Mouse (Mus musculus) hindbrain, embryonic 11.5 days (tissue): ENCODE data around the gene Drc1. TPM values are rescaled to one million over a fixed set of nuclear protein-coding genes. Genes with fewer than 3 reads are reported as not detected.
A peak's percentile ranks its signal among the peaks of the same experiment; 100 is the strongest.

Experiments
- ATAC-seq: fragments of 200-750 bp; cut with Nextera tagmentation; 2 replicates; pipeline ENCODE4 v1.8.0; 2017; ENCODE audit warnings: mild to moderate bottlenecking, moderate TSS enrichment, moderate library complexity; ENCODE audit not compliant: low FRiP score
- DNase-seq: peaks from one replicate; pipeline ENCODE4 v3.0.0-alpha.2; 2015; ENCODE audit warnings: low spot score
- H3K27ac ChIP-seq: fragments of 300-500 bp; sonication (generic); 2 replicates; pipeline ENCODE4 v1.5.1; 2014; ENCODE audit warnings: mild to moderate bottlenecking, low read depth, low read length
- H3K27me3 ChIP-seq: fragments of 300-500 bp; sonication (generic); 2 replicates; pipeline ENCODE4 v1.6.1; 2014; ENCODE audit warnings: mild to moderate bottlenecking, low read length, moderate library complexity, mixed read lengths; ENCODE audit not compliant: control insufficient read depth, insufficient read depth
- H3K36me3 ChIP-seq: fragments of 300-500 bp; sonication (generic); 2 replicates; pipeline ENCODE4 v1.6.1; 2014; ENCODE audit warnings: mild to moderate bottlenecking, low read length, moderate library complexity, mixed read lengths; ENCODE audit not compliant: control insufficient read depth, insufficient read depth
- H3K4me1 ChIP-seq: fragments of 300-500 bp; sonication (generic); replicated peaks from 2 replicates; pipeline ENCODE4 v1.6.1; 2014; ENCODE audit warnings: low read length, mixed read lengths; ENCODE audit not compliant: control insufficient read depth, insufficient read depth
- H3K4me2 ChIP-seq: fragments of 300-500 bp; sonication (generic); replicated peaks from 2 replicates; pipeline ENCODE4 v1.6.1; 2014; ENCODE audit warnings: mild to moderate bottlenecking, low read depth, low read length
- H3K4me3 ChIP-seq: fragments of 300-500 bp; sonication (generic); 2 replicates; pipeline ENCODE4 v1.5.1; 2014; ENCODE audit warnings: low read depth, low read length
- H3K9ac ChIP-seq: fragments of 300-500 bp; sonication (generic); 2 replicates; pipeline ENCODE4 v1.6.1; 2014; ENCODE audit warnings: low read depth, low read length
- H3K9me3 ChIP-seq: fragments of 300-500 bp; sonication (generic); 2 replicates; pipeline ENCODE4 v1.6.1; 2016; ENCODE audit warnings: low read length; ENCODE audit not compliant: control insufficient read depth
- WGBS: fragments of 180-500 bp; shearing (Covaris S2); extraction: QIAGEN DNeasy Blood & Tissue Kit; methylation state at CpG from one replicate; pipeline ENCODE4 v1.1.7; 2014; 5-methylcytosine and 5-hydroxymethylcytosine counted together
- polyA plus RNA-seq: library from polyadenylated mRNA; unstranded; fragments of >200 nt; fragmentation: Nextera tagmentation; extraction: Ambion mirVana; gene quantifications from 2 replicates; pipeline ENCODE4 v1.2.1, GENCODE M21; 2014

The Drc1 gene
- 1.4 and 2.9 TPM in 2 replicates for polyA plus RNA-seq

DNA sequence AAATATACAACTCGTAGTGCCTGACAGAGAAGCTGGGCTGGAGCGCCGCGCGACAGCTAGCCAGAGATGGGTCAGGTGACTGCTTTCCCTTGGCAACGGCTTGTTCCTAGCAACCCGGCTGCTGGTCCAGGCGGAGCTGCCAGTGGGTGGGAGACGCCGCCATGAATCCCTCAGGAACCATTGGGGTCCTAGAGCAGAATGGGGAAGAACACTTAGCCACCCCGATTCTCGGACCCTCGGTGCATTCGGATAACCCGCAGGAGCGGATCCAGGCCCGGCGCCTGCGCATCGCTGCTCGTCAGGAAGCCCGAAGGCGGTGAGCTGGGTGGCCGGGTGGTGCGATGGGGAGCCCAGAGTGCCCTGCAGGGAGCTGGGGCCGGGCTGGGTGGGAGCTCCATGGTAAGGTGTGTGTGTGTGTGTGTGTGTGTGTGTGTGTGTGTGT, at the start of gene Drc1:
Gene Drc1 (plus strand): TSS at position 98 of the 442 bp plus-strand sequence.
- ATAC-seq (peak; percentile 84), DNase-seq (peak; percentile 67)
- peak within 1 kb of the TSS; percentile 25; the same call in 1 of the 2 replicates for H3K9ac ChIP-seq
- H3K27ac ChIP-seq: no peak within 1 kb of the TSS
- no peaks in the 10 kb centered on the region for H3K27me3 ChIP-seq
- H3K4me1 ChIP-seq: no peaks in the 10 kb centered on the region
- no peaks in the 10 kb centered on the region for H3K9me3 ChIP-seq
- peak within 1 kb of the TSS; percentile 48 for H3K4me2 ChIP-seq
- H3K36me3 ChIP-seq: no peaks in the 10 kb centered on the region
- 6% methylated on average over 25 of the region's 26 CpGs for WGBS
- peak within 1 kb of the TSS; percentile 34 for H3K4me3 ChIP-seq

GRCm38 (mm10) chr5:30231891-30232270, 49.3 kb upstream of the Drc1 start:
- Histone ChIP-seq H3K36me3 (no peaks in the 10 kb centered on the region), H3K27ac (peak overlapping the region; percentile 72), H3K4me1 (0 out of 2 replicates have a peak, but pooled peaks cover 2% of the 10 kb centered on the region), H3K9me3 (no peaks in the 10 kb centered on the region), H3K9ac (peak overlapping the region; percentile 77), H3K4me2 (peak overlapping the region; percentile 73), H3K4me3 (peak overlapping the region; percentile 71), H3K27me3 (no peaks in the 10 kb centered on the region)
- no peak for DNase-seq
- 57% methylated on average over 16 of the region's 16 CpGs for WGBS
- ATAC-seq: no peak

GRCm38 (mm10) chr5:30232271-30232971, 48.8 kb upstream of the Drc1 start, which contains the start of gene Selenoi:
TSS of gene Selenoi (plus strand) at chr5:30232581.
- Histone ChIP-seq H3K4me3 (peak within 1 kb of the TSS; percentile 71), H3K36me3 (no peaks in the 10 kb centered on the region), H3K9ac (peak within 1 kb of the TSS; percentile 77), H3K4me1 (0 out of 2 replicates have a peak, but pooled peaks cover 2% of the 10 kb centered on the region), H3K27ac (peak within 1 kb of the TSS; percentile 83), H3K4me2 (peak within 1 kb of the TSS; percentile 73), H3K9me3 (no peaks in the 10 kb centered on the region), H3K27me3 (no peaks in the 10 kb centered on the region)
- ATAC-seq (peak; percentile 100), DNase-seq (peak; percentile 98)
- WGBS: 1% methylated on average over 71 of the region's 71 CpGs

GRCm38 (mm10) chr5:30233042-30233441, 48.1 kb upstream of the Drc1 start:
- no peaks in the 10 kb centered on the region for H3K27me3 ChIP-seq
- H3K4me1 ChIP-seq: 0 out of 2 replicates have a peak, but pooled peaks cover 2% of the 10 kb centered on the region
- no peaks in the 10 kb centered on the region for H3K9me3 ChIP-seq
- H3K9ac ChIP-seq: peak overlapping the region; percentile 74
- no peak for ATAC-seq
- H3K4me2 ChIP-seq: peak overlapping the region; percentile 73
- WGBS: 9% methylated on average over 15 of the region's 15 CpGs
- peak; percentile 54 for DNase-seq
- H3K4me3 ChIP-seq: peak overlapping the region; percentile 71
- no peaks in the 10 kb centered on the region for H3K36me3 ChIP-seq
- peak overlapping the region; percentile 83 for H3K27ac ChIP-seq

DNA sequence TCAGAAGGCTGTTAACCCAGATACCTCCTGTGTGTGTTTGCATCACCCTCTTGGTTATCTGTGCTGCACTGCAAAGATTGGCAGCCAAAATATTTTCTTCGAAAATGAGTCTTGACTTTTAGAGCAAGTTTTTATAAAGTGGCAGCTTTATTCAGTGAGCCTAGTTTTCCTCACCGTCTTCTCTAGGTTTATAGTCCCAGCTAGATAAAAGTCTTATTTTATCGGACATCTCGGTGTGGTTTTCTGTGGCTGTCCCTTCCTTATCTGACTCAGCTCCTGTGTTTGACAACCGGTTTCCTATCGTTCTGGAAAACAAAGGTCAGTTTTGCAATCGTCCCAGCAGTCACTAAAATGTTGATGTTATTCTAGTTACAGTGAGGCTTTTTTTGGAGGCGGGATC, 47.2 kb upstream of the Drc1 start:
- Histone ChIP-seq H3K9me3 (no peaks in the 10 kb centered on the region), H3K4me1 (0 out of 2 replicates have a peak, but pooled peaks cover 2% of the 10 kb centered on the region), H3K27me3 (no peaks in the 10 kb centered on the region), H3K4me2 (peak overlapping the region; percentile 73; the same call in 1 of the 2 replicates), H3K4me3 (peak overlapping the region; percentile 71), H3K9ac (peak overlapping the region; percentile 74; the same call in 1 of the 2 replicates), H3K27ac (no peak overlapping the region), H3K36me3 (no peaks in the 10 kb centered on the region)
- no peak for DNase-seq
- 75% methylated on average over 8 of the region's 8 CpGs for WGBS
- no peak for ATAC-seq

DNA sequence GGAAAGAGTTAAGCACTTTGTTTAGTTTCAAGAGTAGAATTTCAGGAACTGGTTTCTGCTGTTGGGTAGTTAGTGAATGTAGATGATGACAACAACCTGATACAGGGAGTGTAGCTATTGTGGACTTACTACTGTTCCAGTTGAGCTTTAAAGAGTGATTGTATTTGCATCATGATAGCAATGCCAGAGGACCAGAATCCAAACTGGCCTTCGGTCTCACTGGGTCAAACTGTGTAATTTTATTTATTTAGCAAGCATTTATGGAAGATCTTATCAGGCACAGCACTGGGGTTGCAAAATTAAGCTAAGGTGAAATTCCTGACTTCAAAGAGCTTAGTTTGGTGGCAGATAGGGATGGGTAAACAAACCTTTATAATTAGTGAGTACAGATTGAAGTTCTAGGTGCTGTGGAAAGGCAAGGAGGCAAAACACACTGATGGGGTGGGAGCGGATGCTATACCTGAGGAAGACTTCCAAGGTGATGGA, 45.5 kb upstream of the Drc1 start:
- no peak overlapping the region for H3K27ac ChIP-seq
- H3K9ac ChIP-seq: no peak overlapping the region
- no peak for ATAC-seq
- H3K36me3 ChIP-seq: no peaks in the 10 kb centered on the region
- H3K4me1 ChIP-seq: 0 out of 2 replicates have a peak, but pooled peaks cover 2% of the 10 kb centered on the region
- DNase-seq: no peak
- no peak overlapping the region for H3K4me2 ChIP-seq
- H3K4me3 ChIP-seq: no peak overlapping the region
- no peaks in the 10 kb centered on the region for H3K27me3 ChIP-seq
- H3K9me3 ChIP-seq: no peaks in the 10 kb centered on the region
- 98% methylated on average over 2 of the region's 2 CpGs for WGBS

DNA sequence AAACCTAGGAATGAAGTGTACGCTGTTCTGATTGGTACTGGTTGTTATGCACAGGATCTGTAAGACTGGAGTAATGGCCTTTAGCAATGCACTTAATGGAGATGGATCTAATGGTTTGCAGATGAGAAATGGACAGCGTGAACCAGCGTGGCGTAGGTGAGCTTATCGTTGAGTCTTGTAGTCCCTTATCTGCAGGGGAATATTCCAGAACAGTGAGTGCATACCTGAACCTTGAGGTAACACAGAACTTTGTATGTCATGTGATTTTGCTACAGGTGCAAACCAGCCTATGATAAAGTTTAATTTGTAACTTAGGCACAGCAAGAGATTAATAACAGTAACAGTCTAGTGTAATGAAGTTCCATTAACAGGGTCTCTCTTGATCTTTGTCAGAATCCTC, 42.7 kb upstream of the Drc1 start:
- H3K4me1 ChIP-seq: 0 out of 2 replicates have a peak, but pooled peaks cover 2% of the 10 kb centered on the region
- no peak overlapping the region for H3K4me2 ChIP-seq
- ATAC-seq: no peak
- no peak overlapping the region for H3K27ac ChIP-seq
- H3K36me3 ChIP-seq: no peaks in the 10 kb centered on the region
- no peaks in the 10 kb centered on the region for H3K9me3 ChIP-seq
- H3K9ac ChIP-seq: no peak overlapping the region
- no peak for DNase-seq
- no peak overlapping the region for H3K4me3 ChIP-seq
- over 99% methylated on average over 5 of the region's 5 CpGs for WGBS
- H3K27me3 ChIP-seq: no peaks in the 10 kb centered on the region

GRCm38 (mm10) chr5:30240552-30240951, 40.6 kb upstream of the Drc1 start:
- Histone ChIP-seq H3K27ac (no peak overlapping the region), H3K4me3 (no peak overlapping the region), H3K4me2 (no peak overlapping the region), H3K4me1 (no peaks in the 10 kb centered on the region), H3K36me3 (no peaks in the 10 kb centered on the region), H3K9ac (no peak overlapping the region), H3K27me3 (no peaks in the 10 kb centered on the region), H3K9me3 (no peaks in the 10 kb centered on the region)
- no peak for ATAC-seq
- DNase-seq: no peak
- WGBS: 95% methylated on average over 7 of the region's 7 CpGs
